Mouse (Mus musculus) heart, embryonic 13.5 days (tissue): ENCODE measurements around the gene Cend1. TPM values are rescaled to one million over a fixed set of nuclear protein-coding genes. Genes with fewer than 3 reads are reported as not detected.
"Not testable (repeated sequence)": the region's sequence is repeated elsewhere in the genome, so short reads cannot be mapped to it uniquely, and the experiment has no call there.

Experiments
- ATAC-seq: fragments of 200-750 bp; cut with Nextera tagmentation; 2 replicates; pipeline ENCODE4 v1.8.0; 2017; ENCODE audit warnings: moderate TSS enrichment; ENCODE audit not compliant: insufficient number of reproducible peaks, low FRiP score, low TSS enrichment; ENCODE audit errors: extremely low read depth
- H3K27ac ChIP-seq: fragments of 300-500 bp; sonication (generic); replicated peaks from 2 replicates; pipeline ENCODE4 v1.5.1; 2015; ENCODE audit warnings: moderate library complexity, mild to moderate bottlenecking, inconsistent platforms
- H3K27me3 ChIP-seq: fragments of 300-500 bp; sonication (generic); replicated peaks from 2 replicates; pipeline ENCODE4 v1.6.1; 2015; ENCODE audit warnings: mild to moderate bottlenecking, inconsistent platforms
- H3K36me3 ChIP-seq: fragments of 300-500 bp; sonication (generic); 2 replicates; pipeline ENCODE4 v1.6.1; 2015; ENCODE audit warnings: mild to moderate bottlenecking, inconsistent platforms
- H3K4me1 ChIP-seq: fragments of 300-500 bp; sonication (generic); 2 replicates; pipeline ENCODE4 v1.6.1; 2015; ENCODE audit warnings: inconsistent platforms
- H3K4me2 ChIP-seq: fragments of 300-500 bp; sonication (generic); 2 replicates; pipeline ENCODE4 v1.6.1; 2015; ENCODE audit warnings: inconsistent platforms, mild to moderate bottlenecking, moderate library complexity
- H3K4me3 ChIP-seq: fragments of 300-500 bp; sonication (generic); 2 replicates; pipeline ENCODE4 v1.5.1; 2015; ENCODE audit warnings: moderate library complexity, mild to moderate bottlenecking, inconsistent platforms
- H3K9ac ChIP-seq: fragments of 300-500 bp; sonication (generic); 2 replicates; pipeline ENCODE4 v1.6.1; 2015; ENCODE audit warnings: inconsistent platforms, mild to moderate bottlenecking, moderate library complexity
- H3K9me3 ChIP-seq: fragments of 300-500 bp; sonication (generic); 2 replicates; pipeline ENCODE4 v1.6.1; 2016; ENCODE audit warnings: inconsistent platforms
- WGBS: fragments of 180-500 bp; shearing (Covaris S2); methylation state at CpG from one replicate; pipeline ENCODE4 v1.1.7; 2015; ENCODE audit warnings: mixed read lengths; 5-methylcytosine and 5-hydroxymethylcytosine counted together
- polyA plus RNA-seq: library from polyadenylated mRNA; unstranded; fragments of >200 nt; fragmentation: Nextera tagmentation; extraction: Ambion mirVana; gene quantifications from 2 replicates; pipeline ENCODE4 v1.2.1, GENCODE M21; 2015

Gene Cend1
- polyA plus RNA-seq, 1 experiment from 2014 or later: 8.1 TPM

GRCm38 (mm10) chr7:141456739-141457138, 27.4 kb upstream of the Cend1 start:
- no peak for ATAC-seq

GRCm38 (mm10) chr7:141455610-141456314, 26.5 kb upstream of the Cend1 start:
- 2% methylated on average over 23 of the region's 23 CpGs for WGBS
- Histone ChIP-seq H3K9ac (peak overlapping the region; percentile 87), H3K4me3 (peak overlapping the region; percentile 79), H3K27me3 (peaks cover 17% of the 10 kb centered on the region), H3K36me3 (peaks cover 40% of the 10 kb centered on the region), H3K9me3 (no peaks in the 10 kb centered on the region), H3K4me1 (peaks cover 21% of the 10 kb centered on the region), H3K27ac (peak overlapping the region; percentile 87), H3K4me2 (peak overlapping the region; percentile 90)
- peak; percentile 12 for ATAC-seq

More at GRCm38 (mm10) chr7:141456739-141457138, 27.4 kb upstream of the Cend1 start:
- peaks cover 31% of the 10 kb centered on the region for H3K36me3 ChIP-seq
- peaks cover 29% of the 10 kb centered on the region for H3K4me1 ChIP-seq
- H3K4me3 ChIP-seq: peak overlapping the region; percentile 79
- no peaks in the 10 kb centered on the region for H3K9me3 ChIP-seq
- 81% methylated on average over 6 of the region's 6 CpGs for WGBS
- no peak overlapping the region; the same call in 1 of the 2 replicates for H3K9ac ChIP-seq
- H3K4me2 ChIP-seq: peak overlapping the region; percentile 90
- H3K27ac ChIP-seq: no peak overlapping the region
- H3K27me3 ChIP-seq: peaks cover 27% of the 10 kb centered on the region

- Histone ChIP-seq H3K27me3 (peaks cover 12% of the 10 kb centered on the region; the same call in 1 of the 2 replicates), H3K9ac (peak within 1 kb of the TSS; percentile 87), H3K27ac (peak within 1 kb of the TSS; percentile 87), H3K9me3 (no peaks in the 10 kb centered on the region), H3K4me3 (peak within 1 kb of the TSS; percentile 79), H3K4me1 (peaks cover 21% of the 10 kb centered on the region), H3K36me3 (peaks cover 47% of the 10 kb centered on the region), H3K4me2 (peak within 1 kb of the TSS; percentile 90)
- peak; percentile 80 for ATAC-seq
- whole genome bisulfite sequencing: under 1% methylated on average over 45 of the region's 45 CpGs
These were observed 25.8 kb upstream of the Cend1 start, which contains the start of gene Pnpla2 for GRCm38 (mm10) chr7:141454967-141455551. Pnpla2 (plus strand) TSS chr7:141455198.

GRCm38 (mm10) chr7:141453636-141454035, 24.3 kb upstream of the Cend1 start:
- no peak overlapping the region for H3K27ac ChIP-seq
- no peak for ATAC-seq

GRCm38 (mm10) chr7:141451928-141452327, 22.6 kb upstream of the Cend1 start:
- Histone ChIP-seq H3K4me2 (no peak overlapping the region), H3K4me1 (peaks cover 33% of the 10 kb centered on the region), H3K27ac (no peak overlapping the region), H3K9ac (no peak overlapping the region), H3K27me3 (no peaks in the 10 kb centered on the region), H3K9me3 (no peaks in the 10 kb centered on the region), H3K36me3 (peaks cover 41% of the 10 kb centered on the region), H3K4me3 (no peak overlapping the region)
- ATAC-seq: no peak

More at GRCm38 (mm10) chr7:141453636-141454035, 24.3 kb upstream of the Cend1 start:
- Histone ChIP-seq H3K9me3 (no peaks in the 10 kb centered on the region), H3K9ac (no peak overlapping the region), H3K27me3 (0 out of 2 replicates have a peak, but pooled peaks cover under 1% of the 10 kb centered on the region), H3K4me3 (no peak overlapping the region), H3K4me1 (peaks cover 28% of the 10 kb centered on the region), H3K4me2 (no peak overlapping the region), H3K36me3 (peaks cover 51% of the 10 kb centered on the region)
- 72% methylated on average over 2 of the region's 2 CpGs for WGBS

GRCm38 (mm10) chr7:141447110-141447991, 18.1 kb upstream of the Cend1 start, which contains the start of gene Rplp2:
Rplp2 (plus strand) TSS chr7:141447370.
- Histone ChIP-seq H3K27me3 (no peaks in the 10 kb centered on the region), H3K4me1 (peaks cover 37% of the 10 kb centered on the region), H3K36me3 (peaks cover 41% of the 10 kb centered on the region), H3K9me3 (no peaks in the 10 kb centered on the region), H3K9ac (peak within 1 kb of the TSS; percentile 96), H3K27ac (peak within 1 kb of the TSS; percentile 88), H3K4me3 (peak within 1 kb of the TSS; percentile 85), H3K4me2 (peak within 1 kb of the TSS; percentile 95)
- peak; percentile 91 for ATAC-seq
- WGBS: under 1% methylated on average over 63 of the region's 63 CpGs

GRCm38 (mm10) chr7:141446374-141446773, 17.1 kb upstream of the Cend1 start:
- Histone ChIP-seq H3K4me3 (peak overlapping the region; percentile 85; the same call in 1 of the 2 replicates), H3K36me3 (peaks cover 40% of the 10 kb centered on the region), H3K4me2 (peak overlapping the region; percentile 95), H3K4me1 (peaks cover 44% of the 10 kb centered on the region)
- 78% methylated on average over 3 of the region's 3 CpGs for WGBS
- not testable (repeated sequence) for H3K27me3 ChIP-seq, H3K9me3 ChIP-seq, H3K27ac ChIP-seq, H3K9ac ChIP-seq, ATAC-seq

GRCm38 (mm10) chr7:141443828-141444237, 14.5 kb upstream of the Cend1 start, which contains the start of gene Pidd1:
Pidd1 (minus strand) TSS chr7:141444025.
- Histone ChIP-seq H3K4me1 (peaks cover 50% of the 10 kb centered on the region), H3K9ac (peak within 1 kb of the TSS; percentile 79), H3K27me3 (no peaks in the 10 kb centered on the region), H3K9me3 (no peaks in the 10 kb centered on the region), H3K36me3 (peaks cover 38% of the 10 kb centered on the region), H3K4me2 (peak within 1 kb of the TSS; percentile 86), H3K4me3 (peak within 1 kb of the TSS; percentile 59), H3K27ac (peak within 1 kb of the TSS; percentile 76)
- under 1% methylated on average over 25 of the region's 25 CpGs for WGBS
- no peak for ATAC-seq

GRCm38 (mm10) chr7:141443081-141443821, 14.0 kb upstream of the Cend1 start:
- H3K4me2 ChIP-seq: peak overlapping the region; percentile 86
- 21% methylated on average over 12 of the region's 12 CpGs for WGBS
- H3K4me1 ChIP-seq: peaks cover 44% of the 10 kb centered on the region
- no peak for ATAC-seq
- peaks cover 38% of the 10 kb centered on the region for H3K36me3 ChIP-seq
- H3K4me3 ChIP-seq: peak overlapping the region; percentile 59
- H3K9me3 ChIP-seq: no peaks in the 10 kb centered on the region
- H3K27me3 ChIP-seq: no peaks in the 10 kb centered on the region
- peak overlapping the region; percentile 79 for H3K9ac ChIP-seq
- peak overlapping the region; percentile 48 for H3K27ac ChIP-seq

GRCm38 (mm10) chr7:141442199-141442598, 12.9 kb upstream of the Cend1 start:
- Histone ChIP-seq H3K27me3 (no peaks in the 10 kb centered on the region), H3K36me3 (peaks cover 43% of the 10 kb centered on the region), H3K9ac (peak overlapping the region; percentile 79), H3K4me3 (peak overlapping the region; percentile 59), H3K4me2 (peak overlapping the region; percentile 86), H3K9me3 (no peaks in the 10 kb centered on the region), H3K4me1 (peaks cover 44% of the 10 kb centered on the region), H3K27ac (no peak overlapping the region)
- ATAC-seq: no peak
- 91% methylated on average over 13 of the region's 13 CpGs for WGBS
